Mouse (Mus musculus) megakaryocyte, adult 5-6 weeks (primary cell): ENCODE data around the gene Sdhaf2. TPM values are rescaled to one million over a fixed set of nuclear protein-coding genes. Genes with fewer than 3 reads are reported as not detected.

Experiments
- ATAC-seq: 2 replicates; pipeline ENCODE4 v1.8.0; 2016; ENCODE audit warnings: mild to moderate bottlenecking, inconsistent platforms; ENCODE audit not compliant: poor library complexity, severe bottlenecking
- total RNA-seq, 2 experiments: library from RNA; stranded (forward) in 1 of 2; stranded (reverse) in 1 of 2; fragments of 153-499, 151-499 nt in 1 of 2; fragments of 221-1000, 200-1000 nt in 1 of 2; gene quantifications; 2 replicates each; pipeline versions ENCODE4 v1.2.3 to v1.2.4; 2015 to 2017

The Sdhaf2 gene
- total RNA-seq, 2 experiments from 2014 or later, result 46.9 to 54.6 TPM

DNA sequence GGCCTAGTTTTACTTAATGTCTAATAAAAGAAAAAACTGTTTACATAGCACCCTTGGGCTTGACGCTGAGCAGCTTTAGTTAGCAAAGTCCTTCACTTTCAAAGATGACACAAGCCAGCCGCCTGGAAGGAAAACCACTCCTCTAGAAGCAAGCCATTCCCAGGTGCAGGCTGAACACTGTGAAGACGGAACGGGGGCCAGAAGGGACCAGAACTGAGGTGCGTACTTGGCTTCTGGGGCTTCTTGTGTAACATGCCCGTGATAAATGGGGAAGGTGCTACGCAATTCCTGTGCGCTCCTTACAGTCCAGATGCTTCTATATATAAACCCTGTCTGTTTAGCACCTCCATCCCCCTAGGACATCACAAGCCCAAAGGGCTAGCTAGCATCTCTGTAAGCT, 25.4 kb downstream of the Sdhaf2 start:
- no peak for ATAC-seq

DNA sequence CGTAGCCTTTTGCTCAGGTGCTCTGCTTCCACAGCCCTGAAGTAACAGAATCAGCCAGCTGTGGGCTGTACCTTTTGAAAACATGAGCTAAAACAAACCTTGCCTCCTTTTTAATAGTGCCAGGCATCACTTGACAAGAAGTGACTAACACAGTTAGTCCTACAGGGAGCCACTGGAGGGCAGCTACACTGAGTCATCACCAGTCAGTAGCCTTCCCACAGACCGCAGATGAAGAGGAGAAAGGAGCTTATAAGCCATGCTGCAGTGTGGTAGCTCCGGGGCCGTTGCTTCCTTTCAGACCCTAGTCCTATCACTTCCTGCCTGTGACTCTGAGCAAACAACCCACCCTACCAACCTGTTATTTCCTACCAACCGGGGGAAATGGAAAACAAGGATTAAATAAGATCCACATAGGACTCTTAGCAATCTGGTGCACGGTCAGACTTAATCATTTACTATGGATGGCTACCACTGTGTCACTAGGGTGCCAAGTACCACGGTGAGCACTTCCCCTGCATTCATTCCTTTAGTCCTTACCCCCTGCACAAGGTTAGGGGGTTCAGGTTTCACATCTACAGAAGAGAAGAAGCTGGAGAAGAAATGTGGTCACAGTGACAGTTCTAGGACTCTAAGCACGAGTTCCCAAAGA, 28.3 kb downstream of the Sdhaf2 start:
- no peak for ATAC-seq

DNA sequence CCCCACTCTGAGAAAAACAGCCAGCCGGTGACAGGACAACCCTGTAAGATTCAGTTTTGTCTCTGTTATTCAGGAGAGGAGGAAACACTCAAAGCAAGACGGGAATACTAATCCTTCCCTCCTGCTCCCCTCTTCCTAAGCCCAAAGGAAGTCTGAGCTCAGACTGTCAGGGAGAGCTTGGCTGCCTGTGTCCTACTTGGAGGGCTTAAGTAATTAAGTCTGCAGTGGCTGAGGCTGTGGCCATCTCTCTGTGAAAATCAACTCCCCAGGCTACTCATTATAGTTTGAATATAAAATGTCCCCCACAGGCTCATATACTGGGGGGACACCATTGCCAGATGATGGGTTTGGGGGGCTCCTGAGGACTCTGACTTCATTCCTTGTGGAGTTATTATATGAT, 29.0 kb downstream of the Sdhaf2 start:
- no peak for ATAC-seq

DNA sequence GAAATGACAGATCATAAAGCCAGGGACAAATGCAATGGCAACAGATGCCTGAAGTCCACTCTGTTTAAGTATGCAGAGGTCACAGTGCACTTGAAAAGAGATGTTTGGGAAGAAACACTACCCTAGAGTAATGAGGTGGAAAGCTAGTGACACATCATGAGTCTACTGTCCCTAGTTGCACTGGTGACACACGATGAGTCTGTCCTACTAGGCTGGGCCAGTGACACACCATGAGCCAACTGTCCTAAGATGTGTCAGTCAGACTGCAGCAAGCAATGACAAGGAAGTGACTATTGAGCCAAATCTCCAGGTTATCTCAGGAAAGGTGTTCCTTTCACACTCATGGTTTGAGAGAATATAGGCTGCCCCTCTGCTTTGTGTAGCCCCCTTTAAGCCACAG, 30.3 kb downstream of the Sdhaf2 start:
- no peak for ATAC-seq

DNA sequence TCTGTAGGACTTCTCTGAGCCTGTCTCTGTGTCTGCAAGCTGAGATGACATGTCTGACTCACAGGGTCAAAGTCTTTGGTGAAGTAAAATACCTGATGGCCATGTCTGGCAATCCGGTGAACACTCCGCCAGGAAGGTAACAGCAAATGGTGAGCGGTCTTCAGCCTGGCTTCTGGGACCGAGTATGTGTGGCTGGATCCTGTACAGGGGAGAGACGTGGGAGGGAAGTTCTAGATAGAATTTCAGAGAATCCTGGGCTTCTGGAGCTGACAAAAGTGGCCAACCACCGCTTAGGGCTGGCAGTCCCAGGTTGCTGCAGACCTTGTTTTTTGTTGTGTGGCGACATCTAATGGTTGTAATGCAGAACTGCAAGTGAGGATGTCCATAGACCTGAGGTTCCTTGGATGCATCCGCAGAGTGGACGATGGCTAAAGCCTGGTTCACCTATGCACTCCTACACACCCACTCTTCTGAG, 39.6 kb downstream of the Sdhaf2 start:
- ATAC-seq, result peak; percentile 57

DNA sequence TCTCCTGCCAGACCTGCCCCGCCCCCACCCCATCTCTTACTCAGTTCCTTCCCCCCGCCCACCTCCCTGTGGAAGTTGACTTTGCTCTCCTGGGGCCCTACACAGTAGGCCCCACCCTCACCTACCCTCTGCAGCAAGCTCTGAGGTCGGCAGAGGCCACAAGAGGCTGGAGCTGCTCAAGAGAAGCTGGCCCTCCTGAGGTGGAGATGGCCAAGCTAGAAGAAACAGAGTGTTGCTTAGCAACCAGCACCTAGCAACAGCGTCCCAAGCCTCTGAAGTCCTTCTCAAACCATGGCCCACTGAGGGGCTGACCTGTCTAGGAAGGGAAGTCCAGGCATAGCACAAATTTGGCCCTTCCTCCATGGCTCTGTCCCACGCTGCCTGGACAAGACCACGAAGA, 43.2 kb downstream of the Sdhaf2 start, which contains the start of gene Ppp1r32:
Gene Ppp1r32, minus strand, starts transcription at position 226 of the 400 bp plus-strand sequence.
- no peak for ATAC-seq

DNA sequence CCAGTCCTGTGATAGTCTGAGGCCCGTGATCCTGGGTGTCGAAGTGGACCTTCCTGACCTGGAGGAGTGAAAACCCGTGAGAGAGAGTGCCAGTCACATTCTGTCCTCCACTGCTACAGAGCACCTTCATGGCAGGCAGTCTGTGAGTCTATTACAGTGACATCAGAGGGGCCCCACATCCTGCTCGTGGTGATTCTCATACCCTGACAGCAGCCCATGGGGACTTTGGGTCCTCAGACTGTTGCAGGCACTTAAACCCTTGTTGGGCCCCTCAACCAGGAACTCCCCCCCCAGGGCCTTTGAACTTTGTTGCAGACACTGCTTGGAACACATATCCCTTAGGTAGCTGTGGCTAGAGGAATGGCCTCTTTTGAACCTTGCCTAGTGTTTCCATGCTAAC, 46.4 kb downstream of the Sdhaf2 start:
- ATAC-seq, result no peak

DNA sequence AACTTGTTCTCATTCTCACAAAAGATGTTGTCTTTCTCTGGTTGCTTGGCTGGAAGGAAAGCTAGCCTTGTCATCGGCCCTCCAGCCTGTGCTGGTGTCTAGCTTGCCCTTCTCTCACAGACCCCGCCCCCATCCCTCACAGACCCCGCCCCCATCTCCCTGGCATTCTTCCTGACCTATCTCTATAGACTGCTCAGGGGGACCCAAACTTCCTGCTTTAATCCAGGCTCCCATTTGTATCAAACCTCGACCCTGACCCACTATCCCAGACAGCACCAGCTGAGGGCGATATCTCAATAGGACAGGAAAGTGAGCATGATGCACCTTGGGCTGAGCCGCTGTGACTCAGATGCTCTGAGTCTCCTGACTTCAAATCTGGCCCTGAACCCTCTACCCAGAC, 52.2 kb downstream of the Sdhaf2 start:
- ATAC-seq, result no peak

DNA sequence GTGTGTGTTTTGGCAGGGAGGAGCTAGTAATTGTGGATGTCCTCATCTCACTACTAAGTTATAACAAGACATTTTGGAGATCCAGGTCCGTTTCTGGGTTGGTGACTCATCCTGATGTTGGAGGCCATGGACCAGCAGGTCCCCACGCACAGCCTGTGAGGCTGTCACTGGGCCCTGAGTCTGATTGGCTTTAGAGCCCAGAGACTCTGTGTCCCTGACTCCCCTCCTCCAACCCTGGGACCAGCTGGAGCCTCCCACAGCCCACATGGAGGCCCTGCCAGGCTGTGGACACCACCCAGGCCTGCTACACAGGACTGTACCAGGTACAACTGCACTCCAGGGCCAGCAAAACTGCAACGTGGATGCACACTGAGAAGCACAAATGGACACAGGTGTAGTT, 53.0 kb downstream of the Sdhaf2 start:
- ATAC-seq, result no peak

DNA sequence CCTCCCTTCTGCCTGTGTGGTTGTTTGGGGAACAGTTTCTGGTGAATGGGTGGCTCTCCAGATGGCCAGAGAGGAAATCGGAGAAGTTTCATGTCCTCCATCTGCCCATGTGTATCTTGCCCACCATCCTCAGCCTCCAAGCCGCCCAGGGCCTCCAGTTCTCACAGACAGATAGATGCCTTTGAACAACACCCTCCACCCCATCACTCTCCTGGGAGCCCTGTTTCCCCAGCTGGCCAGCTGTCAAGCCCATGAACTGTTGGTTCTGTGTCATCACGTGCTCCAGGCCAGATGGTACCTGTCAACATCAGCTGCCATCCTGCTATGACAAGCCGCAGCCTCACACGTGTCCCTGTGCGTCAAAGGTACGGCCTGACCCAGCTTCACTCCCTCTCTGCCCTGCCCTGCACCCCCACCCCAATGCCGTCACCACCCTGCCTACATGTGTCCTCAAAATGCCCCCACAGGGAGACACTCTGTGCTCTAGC, 56.7 kb downstream of the Sdhaf2 start:
- ATAC-seq, result no peak

DNA sequence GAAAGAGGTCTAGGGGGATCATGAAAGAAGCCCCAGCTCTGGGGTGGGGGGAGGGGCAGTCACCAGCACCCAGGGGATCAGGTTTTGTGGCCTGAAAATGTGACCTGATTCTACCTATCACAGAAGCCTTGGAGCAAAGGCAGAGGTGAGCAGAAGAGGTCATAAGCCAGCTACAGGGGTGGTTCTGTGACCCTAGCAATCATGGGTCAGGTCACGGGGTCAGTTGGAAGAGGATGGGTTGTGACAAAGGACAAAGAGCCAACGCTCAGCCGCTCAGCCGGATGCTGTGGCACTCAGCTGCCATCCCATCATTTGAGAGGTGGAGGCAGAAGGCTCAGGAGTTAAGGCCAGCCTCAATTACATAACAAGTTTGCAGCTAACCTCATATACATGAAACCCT, 61.5 kb downstream of the Sdhaf2 start:
- no peak for ATAC-seq

DNA sequence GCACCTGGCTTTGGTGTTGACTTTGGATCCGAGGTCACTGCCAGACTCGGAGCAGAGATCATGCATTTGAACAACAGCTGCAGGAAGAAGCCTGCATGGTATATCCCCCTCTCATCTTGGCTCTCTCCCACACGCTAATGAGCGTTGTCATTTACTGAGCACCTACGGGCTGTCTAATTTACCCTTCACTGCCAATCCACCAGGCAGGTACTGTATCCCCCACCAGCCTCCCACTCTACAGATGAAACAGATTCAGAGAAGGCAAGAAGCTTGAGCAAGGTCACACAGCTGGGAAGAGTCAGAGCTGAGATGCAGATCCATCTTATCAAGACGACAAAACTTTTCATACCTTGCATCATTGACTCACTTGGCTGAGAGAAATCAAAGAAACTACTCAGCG, 64.4 kb downstream of the Sdhaf2 start:
- no peak for ATAC-seq

DNA sequence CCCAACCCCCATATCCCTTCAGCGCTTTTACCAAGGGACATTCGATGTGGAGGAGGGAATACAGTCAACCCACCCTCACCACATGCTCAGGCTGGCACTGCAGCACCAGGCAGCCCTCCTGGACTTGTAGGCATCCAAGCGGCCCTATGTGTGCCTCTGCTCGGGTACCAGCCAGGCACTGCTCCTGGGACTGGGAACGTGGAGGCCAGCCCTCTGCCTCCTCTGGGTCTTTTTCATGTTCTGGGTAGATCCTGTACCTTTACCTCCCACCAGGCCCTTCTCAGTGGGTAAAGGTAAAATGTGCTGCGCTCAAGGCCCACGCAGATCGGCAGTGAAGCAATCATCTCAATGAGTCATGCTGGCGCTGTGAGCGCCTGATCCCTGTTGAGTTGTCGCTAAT, 66.0 kb downstream of the Sdhaf2 start:
- no peak for ATAC-seq

DNA sequence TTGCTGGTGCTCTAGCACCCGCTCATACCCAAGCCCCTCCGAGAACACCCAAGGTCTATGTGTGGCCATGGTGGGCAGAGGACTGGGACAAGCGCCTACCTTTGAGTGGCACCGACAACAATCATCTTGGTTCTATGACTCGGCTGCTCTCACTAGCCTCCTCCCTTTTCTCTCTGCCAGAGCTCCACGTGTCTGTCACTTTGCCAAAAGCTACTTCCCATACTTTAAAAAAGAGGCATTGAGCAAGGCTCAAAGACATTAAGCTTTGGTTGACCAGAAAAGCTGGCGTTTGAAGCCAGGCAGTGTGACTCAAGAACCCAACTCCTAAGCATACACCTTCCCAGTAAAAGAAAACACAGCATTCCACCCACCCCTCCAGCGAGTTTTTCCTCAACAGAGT, 67.8 kb downstream of the Sdhaf2 start:
- no peak for ATAC-seq

DNA sequence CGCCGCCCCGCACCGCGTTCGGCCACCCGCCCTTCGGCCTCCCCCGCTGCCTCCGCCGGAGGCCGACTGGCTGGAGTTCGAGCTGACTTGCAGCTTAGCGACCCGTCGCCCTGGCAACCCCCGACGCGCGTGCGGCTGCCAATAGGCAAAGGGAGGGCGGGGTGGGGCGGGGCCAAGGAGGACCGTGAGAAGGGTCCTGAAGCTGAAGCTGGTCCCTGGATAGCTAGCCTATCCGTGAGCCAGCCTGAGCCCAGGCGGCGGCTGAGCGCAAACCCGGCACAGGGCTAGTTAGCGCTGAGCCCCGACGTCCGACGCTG, 68.5 kb downstream of the Sdhaf2 start:
- ATAC-seq, result no peak

DNA sequence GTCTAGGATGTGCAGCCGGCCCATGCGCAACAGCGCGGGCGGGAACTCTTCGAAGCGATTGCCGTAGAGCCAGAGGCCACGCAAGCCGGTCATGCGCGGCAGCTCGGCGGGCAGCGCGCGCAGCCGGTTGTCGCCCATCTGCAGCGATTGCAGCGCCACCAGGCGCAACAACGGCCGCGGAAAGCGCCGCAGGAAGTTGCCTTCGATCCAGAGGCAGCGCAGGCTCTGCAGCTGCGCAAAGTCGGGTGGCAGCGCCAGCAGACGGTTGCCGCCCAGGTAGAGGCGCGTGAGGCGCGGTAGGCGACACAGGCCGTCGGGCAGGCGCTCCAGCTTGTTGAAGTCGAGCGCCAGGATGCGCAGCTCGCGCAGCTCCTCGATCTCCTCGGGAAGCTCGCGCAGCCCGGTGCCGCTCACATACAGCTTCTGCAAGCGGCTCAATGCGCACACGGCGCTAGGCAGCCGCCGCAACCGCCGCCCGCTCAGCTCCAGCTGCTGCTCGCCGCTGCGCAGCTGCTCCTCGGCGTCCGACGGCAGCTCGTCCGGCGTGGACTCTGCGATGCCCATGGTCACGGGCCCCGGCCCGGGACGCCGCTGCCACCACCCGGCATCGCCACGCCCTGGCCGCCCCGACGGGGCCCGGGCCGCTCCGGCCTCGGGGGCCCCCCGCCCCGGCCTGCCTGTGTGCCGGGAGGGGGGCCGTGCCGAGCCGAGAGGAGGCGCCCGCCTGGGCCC, 69.0 kb downstream of the Sdhaf2 start, which contains the start of gene Lrrc10b:
Gene Lrrc10b, minus strand, starts transcription at position 722 of the 732 bp plus-strand sequence.
- ATAC-seq, result no peak

DNA sequence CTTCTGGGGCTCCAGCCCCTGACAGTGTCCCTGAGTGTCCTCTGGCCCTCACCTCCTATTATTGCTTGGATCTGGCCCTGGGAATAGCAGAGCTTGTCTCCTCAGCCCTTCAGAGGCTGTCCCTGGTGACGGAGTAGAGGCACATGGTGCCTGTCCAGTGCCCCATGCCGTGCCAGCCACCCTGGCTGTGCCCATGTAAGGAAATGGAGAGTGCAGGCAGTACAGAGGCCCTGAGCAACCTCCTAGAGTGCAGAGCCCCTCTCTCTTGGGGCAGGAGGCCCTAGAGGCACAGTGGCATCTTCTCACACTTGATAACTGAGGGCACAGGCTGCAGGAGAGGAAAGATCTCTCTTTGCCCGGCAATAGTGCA, 70.5 kb downstream of the Sdhaf2 start:
- no peak for ATAC-seq

DNA sequence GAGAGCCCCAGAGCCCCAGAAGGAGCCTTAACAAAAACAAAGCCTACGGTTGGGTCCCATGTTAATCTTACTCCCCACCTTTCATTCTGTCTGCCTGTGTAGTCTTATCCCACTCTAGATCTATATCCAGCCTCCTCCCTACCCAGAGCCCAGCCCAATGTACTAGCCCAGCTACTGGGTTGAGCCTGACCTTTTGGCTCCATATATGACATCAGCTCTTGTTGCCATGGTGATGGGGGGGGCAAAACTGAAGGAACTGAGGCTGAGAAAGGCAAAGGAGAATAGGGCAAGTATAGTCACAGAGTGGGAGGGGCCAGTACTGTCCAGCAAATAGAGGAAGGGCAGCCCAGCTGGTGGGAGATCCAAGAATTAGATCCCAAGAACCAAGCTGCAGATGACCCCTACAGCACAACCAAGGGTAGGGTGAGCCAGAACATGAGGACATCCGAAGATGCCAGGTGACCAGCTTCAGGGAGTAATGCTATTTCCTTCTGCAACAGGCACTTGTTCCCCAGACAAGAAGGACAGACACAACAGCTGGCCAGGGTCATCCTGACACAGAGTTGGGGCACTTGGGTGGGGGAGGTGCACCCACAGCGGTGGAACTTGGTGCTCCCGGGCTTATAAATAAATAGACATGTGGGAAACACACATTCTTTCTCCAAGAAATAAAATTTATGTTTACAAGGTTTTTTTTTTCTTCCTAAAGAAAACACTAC, 71.1 kb downstream of the Sdhaf2 start:
- no peak for ATAC-seq
